Mouse (Mus musculus): Measurements from ENCODE around the gene Dpf2.
A peak's percentile ranks its signal among the peaks of the same experiment; 100 is the strongest.

GRCm38 (mm10) chr19:5849843-5850527, 62.8 kb downstream of the Dpf2 start:
- TF ChIP-seq CTCF (IDR thresholded peaks at IDR 0.05; ENCODE audit: low read depth) = peak; percentile 97
- peak; percentile 99 for TF ChIP-seq EP300 (IDR thresholded peaks at IDR 0.05; ENCODE audit: low read depth)
